Mouse (Mus musculus) duodenum, adult 2 months (tissue): ENCODE data around the gene Rbmx. TPM values are rescaled to one million over a fixed set of nuclear protein-coding genes. Genes with fewer than 3 reads are reported as not detected.

ENCODE experiments used
- polyA plus RNA-seq: library from polyadenylated mRNA; depleted of rRNA; stranded (reverse); fragments of >200 nt; gene quantifications from 2 replicates; pipeline ENCODE4 v1.2.3, GENCODE M21; 2012; ENCODE audit warnings: low replicate concordance; rRNA removed

Gene Rbmx
- 2.3 and 2.8 TPM in 2 replicates for polyA plus RNA-seq

DNA sequence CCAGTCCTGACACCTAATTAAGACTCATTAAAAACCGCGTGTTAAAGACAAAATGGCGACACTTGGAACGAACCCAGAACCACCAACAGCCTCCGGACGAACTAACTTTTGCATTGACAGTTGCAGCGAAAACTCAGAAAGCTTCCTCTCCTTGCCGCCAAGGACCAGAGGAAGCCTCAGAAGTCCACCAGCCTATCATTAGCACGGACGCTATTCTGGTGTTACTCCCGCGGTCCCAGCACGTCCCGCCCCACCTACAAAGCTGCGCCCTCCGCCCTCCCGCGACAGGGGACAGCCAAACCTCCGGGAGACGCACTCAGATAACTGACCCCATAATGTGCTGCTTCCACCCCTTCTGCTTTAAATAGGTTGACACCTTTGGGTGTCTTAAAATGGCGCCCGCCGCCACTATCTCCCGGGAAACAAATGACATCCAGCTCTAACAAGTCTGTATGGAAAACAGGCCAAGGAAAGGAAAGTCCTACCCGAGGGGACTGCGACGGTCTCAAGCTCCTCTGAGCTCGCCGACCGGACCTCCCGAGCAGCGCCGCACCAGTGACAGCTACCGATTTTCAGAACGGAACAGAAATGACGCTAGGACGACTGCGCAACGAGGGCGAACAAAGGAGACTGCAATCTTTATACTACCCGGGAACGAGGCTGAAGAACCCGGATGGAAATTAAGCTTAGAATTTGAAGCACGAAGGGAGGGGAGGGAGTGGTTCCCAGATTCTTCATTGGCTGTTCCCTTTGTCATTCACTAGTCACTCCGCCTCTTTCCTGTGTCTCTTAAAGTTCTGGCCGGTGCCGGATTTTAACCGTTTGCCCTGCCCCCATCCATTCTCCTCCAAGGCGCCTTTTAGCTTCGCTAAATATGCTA, at the start of gene Rbmx:
Gene Rbmx (minus strand): TSS at position 670 of the 880 bp plus-strand sequence.

DNA sequence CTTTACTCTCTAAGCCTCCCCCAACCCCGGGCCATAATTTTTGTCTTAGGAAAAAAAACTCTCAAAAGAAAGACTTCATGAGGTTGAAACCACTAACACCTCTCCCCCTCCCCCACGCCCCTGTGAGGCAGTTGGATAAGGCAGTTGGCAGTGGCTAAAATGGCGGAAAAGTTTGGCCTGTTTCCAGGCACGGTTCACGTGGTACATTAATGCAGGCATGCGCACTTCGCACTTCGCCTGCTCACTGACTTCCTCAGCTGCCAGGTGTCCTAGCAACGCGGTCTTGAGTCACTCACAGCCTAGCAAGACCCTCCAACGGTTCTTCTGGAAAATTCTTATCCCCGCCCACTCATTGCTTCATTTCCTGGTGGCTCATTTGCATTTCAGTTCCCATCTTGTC, 15.9 kb upstream of the Rbmx start, which contains the start of gene Gm364:
Gene Gm364 (plus strand): TSS at position 386 of the 400 bp plus-strand sequence.

DNA sequence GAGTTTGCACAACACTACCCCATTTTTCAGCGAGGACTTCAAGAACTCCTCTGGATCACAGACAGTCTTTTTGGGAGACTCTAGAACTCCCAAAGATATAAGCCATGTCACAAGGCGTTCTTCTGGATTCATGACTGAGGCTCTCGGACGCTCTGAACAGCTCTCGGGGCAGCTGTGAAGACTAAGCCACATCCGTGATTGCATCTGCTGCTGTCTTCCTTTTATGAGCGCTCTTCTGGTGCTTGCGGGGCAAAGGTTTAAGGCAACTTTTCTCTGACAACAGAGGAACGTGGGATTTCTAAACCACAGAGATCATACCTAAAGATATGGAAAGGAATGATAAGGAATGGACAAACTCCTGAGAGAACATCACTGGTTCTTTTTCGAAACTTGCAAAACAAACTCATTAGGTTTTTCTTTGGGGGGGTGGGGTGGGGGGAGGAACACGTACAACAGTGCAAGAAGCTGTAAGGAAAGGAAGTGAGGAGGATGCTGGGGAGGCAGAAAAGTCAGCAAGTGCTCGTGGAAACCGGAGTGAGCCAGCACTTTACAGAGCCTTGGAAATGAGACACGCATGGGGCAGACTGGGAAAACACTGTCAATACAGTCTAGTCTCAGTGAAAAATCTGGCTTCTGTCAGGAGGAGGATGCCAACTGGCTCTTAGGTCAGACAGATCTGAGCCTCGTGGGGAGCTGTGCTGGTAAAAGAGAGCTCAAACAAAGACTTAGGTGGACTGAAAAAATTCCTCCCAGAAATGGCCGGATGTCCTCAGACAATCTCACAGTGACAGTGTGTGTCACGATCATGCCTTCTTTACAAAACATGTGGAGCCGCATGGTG, 54.2 kb downstream of the Rbmx start, which contains the start of gene Arhgef6:
Gene Arhgef6 (minus strand): TSS at position 359 of the 841 bp plus-strand sequence.

Other genes starting within 250 kb of the Rbmx start
- gene Cd40lg, start 180.9 kb downstream of the Rbmx start, polyA plus RNA-seq, result 0.07 TPM in 1 of 2 replicates, not detected in the other
- 1.3 and 1.4 TPM in 2 replicates for gene Arhgef6, start 54.3 kb downstream of the Rbmx start, polyA plus RNA-seq
- gene Gm364, start 16.1 kb upstream of the Rbmx start, polyA plus RNA-seq, result not detected in 2 replicates
- not detected in 2 replicates for gene Gpr101, start 110.7 kb upstream of the Rbmx start, polyA plus RNA-seq